Mouse (Mus musculus) right cerebral cortex, postnatal 10 days (tissue): ENCODE measurements at regions not wholly inside any gene's neighbourhood (a gene's known extent, or its start where the extent isn't known, plus 50 kb on each side); places are given as distances from the start of the nearest gene placed in this dataset.

Source experiments
- DNase-seq, 2 experiments: peaks; one replicate each; pipeline ENCODE4 v3.0.0; 2021; ENCODE audit warnings: low spot score in 2 of 2

- no peak for DNase-seq
These were observed 58.6 kb upstream of the Grip1 start for GRCm38 (mm10) chr10:119395048-119395447.

GRCm38 (mm10) chr10:119387924-119388323 is 65.7 kb upstream of the Grip1 start:
- DNase-seq: no peak

GRCm38 (mm10) chr10:119382257-119382656 is 71.4 kb upstream of the Grip1 start:
- DNase-seq: no peak

DNA sequence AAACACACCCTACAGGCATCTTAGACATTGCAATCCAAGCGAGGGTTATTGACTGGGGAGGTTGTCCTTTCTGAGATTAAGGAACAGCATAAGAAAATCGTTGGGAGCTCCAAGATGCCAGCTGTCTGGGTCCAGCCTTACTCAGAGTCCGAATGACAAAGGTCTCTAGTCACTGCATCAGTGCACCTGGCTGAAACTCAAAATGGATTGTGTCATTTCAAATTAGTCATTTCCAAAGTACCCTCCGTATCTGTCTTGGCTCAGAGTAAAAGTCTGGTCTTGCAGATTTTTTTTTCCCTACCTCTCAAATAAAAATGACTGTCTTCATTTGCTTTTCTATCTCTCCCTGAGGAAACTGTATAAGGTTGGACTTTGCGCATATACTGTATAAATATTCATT is 85.1 kb upstream of the Grip1 start:
- no peak for DNase-seq

- peak in 1 of 2 experiments; percentile 37 for DNase-seq
These were observed 90.0 kb upstream of the Grip1 start for GRCm38 (mm10) chr10:119363616-119364015.

DNA sequence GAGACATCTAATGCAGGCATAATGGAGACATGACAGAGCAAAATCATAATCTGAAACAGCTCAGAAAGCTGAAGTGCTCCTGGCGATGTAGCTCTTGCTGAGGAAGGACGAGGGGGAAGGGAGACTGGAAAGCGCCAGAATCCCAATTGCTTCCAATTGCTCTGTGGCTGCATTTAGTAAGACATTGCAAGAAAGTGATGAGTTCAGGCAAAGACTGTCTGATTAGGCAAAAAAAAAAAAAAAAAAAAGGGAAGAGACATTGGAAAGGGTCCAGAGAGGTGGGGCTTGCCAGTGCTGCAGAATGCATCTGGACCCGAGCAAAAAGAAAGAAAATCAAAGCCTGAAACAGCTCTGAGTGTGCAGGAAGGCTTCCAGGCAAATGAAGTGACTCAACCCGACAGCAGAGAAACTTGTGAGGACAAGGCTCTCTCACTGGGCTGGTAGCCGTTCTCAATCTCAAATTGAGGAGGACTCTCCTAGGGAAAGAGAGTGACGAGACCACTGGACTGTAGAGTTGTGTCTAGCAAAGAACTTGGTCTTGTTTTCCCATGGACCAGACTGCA is 94.8 kb upstream of the Grip1 start:
- peak; percentile 36 to 49 for DNase-seq

GRCm38 (mm10) chr10:119342317-119343114 is 102.7 kb upstream of the Cand1 start:
- peak; percentile 49 to 70 for DNase-seq

DNA sequence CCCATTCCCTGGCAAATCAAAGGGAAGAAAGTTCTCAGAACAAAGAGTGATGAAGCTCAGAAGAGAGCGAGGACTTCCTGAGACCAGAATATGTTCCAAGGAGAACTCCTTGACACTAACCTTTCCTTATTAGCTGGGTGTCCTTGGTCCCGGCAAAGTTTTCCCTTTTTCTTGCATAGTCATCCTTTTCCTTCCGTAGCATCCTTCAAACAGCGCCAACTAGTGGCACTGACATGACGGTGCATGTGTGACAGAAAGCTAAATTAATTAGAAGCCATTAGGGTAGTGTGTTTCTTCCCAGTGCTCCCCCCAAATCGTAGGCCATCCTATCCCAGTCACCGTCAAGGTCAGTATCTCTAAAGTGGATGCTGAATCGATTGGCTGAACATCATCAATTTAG is 100.5 kb upstream of the Cand1 start:
- no peak for DNase-seq

DNA sequence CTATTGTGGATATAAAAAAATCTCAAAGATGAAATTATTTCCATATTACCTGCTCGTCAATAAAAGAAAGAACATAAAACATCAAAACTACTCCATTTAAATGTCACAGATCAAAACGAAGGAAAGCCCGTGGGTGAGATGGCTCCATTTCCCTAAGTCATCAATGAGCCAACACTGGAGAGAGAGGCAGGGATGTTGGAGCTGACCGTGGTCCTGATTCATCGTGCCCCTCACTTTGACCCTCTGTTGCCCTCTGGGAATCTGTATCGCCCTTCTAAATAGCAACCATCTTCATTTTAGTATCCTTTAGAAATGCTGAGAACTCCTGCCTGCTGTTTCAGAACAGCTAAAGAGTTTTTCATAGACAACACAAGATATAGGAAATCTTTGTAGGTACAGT is 87.1 kb upstream of the Cand1 start:
- no peak for DNase-seq

DNA sequence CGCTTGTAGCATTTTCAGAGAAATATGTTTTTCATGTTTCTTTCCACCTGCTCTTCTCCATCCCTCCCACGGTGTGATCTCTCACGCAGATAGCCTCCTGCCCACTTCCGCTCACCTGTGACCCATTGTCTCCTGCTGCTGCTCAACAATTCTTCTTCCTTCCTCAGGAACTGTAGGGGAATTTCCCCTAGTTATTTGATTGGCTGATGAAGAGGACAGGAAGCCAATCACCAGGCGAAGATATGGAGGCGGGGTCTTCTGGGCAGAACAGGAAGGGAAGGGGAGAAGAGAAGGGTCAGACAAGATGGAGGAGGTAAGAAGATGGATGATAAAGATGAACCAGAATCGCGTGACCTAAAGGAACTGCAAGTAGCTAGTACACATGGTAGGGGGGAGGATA is 80.1 kb upstream of the Cand1 start:
- no peak for DNase-seq

DNA sequence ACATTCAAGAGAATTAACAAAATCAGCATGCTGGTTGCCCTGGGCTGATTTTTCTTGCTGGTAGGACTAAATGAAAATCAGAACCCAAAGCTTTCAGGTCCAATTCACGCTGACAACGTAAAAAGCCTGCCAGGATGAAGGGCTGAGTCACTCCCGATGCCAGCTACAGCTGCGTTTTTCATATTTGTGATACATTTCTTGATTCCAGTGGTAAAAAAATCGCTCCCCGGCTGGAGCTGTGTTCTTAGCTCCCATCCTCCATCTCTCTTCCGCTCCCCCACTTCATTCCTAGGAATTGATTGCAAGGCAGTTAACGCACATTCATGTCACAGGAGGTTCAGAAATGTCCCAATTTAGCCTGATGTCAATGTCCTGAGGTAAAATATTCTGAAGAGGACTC is 78.6 kb upstream of the Cand1 start:
- peak in 1 of 2 experiments; percentile 34 for DNase-seq

- no peak for DNase-seq
These were observed 71.7 kb upstream of the Cand1 start for GRCm38 (mm10) chr10:119311578-119311977.

DNA sequence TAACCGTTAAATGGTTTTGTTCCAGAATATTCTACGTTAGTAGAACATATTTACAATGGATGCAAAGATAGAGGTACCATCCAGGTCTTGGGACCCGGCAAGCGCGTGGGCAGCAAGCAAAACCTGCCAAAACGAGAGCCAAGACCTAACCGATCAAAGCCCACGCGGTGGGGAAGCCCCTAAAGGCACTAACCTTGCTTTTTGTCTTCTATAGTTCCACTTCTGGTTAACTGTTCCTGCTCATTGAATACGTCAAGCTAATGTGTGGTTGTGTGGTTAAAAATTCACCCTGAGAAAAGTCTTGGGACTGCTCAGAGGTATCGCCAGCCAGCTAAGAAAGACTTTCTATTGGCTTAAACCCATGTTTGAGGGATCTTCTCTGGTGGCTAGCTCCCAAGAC is 55.9 kb upstream of the Cand1 start:
- no peak for DNase-seq

GRCm38 (mm10) chr10:119294454-119295149 is 54.7 kb upstream of the Cand1 start:
- DNase-seq: peak; percentile 33 to 48

- no peak for DNase-seq
These were observed 53.5 kb upstream of the Cand1 start for GRCm38 (mm10) chr10:119293372-119293771.
